Mouse (Mus musculus): ENCODE results near the gene Clic5.

- no peak for TF ChIP-seq POLR2A (IDR thresholded peaks at IDR 0.05; ENCODE audit: extremely low read depth, insufficient read depth, low read length)
- TF ChIP-seq CTCF (IDR thresholded peaks at IDR 0.05; ENCODE audit: low read depth, low read length) = no peak
Observed at GRCm38 (mm10) chr17:44239030-44239721, 50.8 kb downstream of the Clic5 start.
